Mouse (Mus musculus): ENCODE measurements around the gene Rnf181.
A peak's percentile ranks its signal among the peaks of the same experiment; 100 is the strongest.

Gene Rnf181

DNA sequence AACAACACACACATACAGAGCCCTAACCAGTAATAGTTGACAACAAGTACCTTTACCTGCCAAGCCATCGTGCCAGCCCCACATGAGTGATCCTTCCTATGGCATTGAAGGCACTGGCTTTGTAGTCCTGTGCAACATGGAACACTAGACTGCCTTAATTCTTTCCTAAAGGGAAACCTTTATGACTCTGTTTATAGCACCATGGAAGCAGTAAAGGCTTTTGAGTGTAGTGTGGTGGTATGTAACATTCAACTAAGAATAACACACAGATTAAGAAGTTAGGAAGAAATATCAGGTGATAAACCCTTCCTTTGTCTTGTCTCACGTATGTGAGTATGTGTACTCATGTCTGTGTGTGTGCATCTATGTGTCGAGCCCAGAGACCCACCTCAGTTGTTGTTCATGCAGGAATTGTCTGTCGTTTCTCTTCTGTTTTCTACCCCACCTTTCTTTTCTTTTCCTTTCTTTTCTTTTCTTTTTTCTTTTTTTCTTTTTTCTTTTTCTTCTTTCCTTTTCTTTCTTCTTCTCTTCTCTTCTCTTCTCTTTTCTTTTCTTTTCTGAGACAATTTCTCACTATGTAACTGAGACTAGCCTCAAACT is at the start of gene Rnf181:
Rnf181 (minus strand) TSS at position 113 of the 600 bp plus-strand sequence.
- no peak for DNase-seq

DNA sequence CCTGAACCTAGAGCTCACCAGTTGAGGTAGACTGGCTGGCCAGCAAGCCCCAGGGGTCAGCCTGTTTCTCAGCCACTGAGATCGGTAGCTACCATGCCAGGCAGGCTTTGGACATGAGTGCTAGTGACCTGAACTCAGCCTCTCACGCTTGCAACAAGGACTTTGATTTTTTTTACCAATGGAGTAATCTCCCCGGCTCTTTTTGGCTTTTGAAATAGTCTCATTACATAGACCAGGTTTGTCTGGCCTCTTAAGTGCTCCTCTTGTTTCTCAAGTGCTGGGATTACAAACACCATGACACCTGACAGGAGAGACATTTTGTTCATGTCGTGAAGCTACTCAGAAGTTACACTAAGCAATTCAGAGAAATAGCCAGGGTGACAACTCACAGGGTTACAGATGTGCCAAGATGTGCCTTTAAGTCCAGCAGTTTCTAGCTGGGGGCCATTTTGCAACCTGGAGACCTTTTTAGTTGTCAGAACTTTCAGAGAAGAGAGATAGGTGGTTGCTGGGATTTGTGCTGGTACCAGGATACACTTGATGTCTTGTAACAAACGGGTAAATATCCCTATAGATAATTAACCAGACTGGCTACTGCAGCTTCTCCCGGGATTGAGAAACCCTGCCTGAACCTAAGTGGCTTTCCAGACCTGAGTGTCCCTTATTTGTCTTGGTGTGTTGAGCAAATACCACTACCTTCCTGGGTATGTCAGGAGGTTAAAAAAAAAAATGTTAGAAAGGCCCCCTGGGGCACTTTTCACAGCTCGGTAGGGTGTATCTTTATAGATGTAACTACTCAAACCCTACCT is 49.4 kb upstream of the Rnf181 start:
- no peak for DNase-seq

GRCm38 (mm10) chr6:72415181-72415580 is 48.4 kb upstream of the Rnf181 start:
- DNase-seq, result no peak

- peak; percentile 89 to 93 for DNase-seq
Measured at GRCm38 (mm10) chr6:72414076-72414756, 47.5 kb upstream of the Rnf181 start, which contains the start of gene Ggcx. TSS of gene Ggcx (plus strand) at chr6:72414308.

DNA sequence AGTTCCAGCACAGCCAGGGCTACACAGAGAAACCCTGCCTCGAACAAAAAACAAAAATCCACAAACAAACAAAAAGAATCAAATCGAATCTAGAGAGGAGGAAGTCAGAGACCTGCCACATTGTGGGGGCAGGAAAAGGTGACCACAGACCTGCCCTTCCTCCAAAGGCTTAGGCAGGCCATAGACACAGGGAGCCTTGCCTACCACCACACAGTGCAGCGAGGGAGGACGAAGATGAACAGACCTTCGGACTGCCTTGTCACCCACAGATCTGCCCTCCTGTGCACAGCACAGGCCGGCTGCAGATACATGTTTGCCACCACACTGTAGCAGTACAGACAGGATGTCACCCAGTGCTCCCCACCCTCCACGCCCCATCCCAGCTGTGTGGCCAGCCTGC is 43.8 kb upstream of the Rnf181 start:
- DNase-seq, result no peak

- no peak for DNase-seq
Measured at GRCm38 (mm10) chr6:72410003-72410402, 43.2 kb upstream of the Rnf181 start.

GRCm38 (mm10) chr6:72409567-72409966 is 42.8 kb upstream of the Rnf181 start:
- no peak for DNase-seq

GRCm38 (mm10) chr6:72407119-72407518 is 40.4 kb upstream of the Rnf181 start:
- peak; percentile 52 to 61 for DNase-seq

GRCm38 (mm10) chr6:72405356-72405755 is 38.6 kb upstream of the Rnf181 start:
- DNase-seq, result no peak

- peak; percentile 35 to 44 for DNase-seq
Measured at GRCm38 (mm10) chr6:72401875-72402274, 35.1 kb upstream of the Rnf181 start.

GRCm38 (mm10) chr6:72399967-72400366 is 33.2 kb upstream of the Rnf181 start:
- DNase-seq, result no peak

DNA sequence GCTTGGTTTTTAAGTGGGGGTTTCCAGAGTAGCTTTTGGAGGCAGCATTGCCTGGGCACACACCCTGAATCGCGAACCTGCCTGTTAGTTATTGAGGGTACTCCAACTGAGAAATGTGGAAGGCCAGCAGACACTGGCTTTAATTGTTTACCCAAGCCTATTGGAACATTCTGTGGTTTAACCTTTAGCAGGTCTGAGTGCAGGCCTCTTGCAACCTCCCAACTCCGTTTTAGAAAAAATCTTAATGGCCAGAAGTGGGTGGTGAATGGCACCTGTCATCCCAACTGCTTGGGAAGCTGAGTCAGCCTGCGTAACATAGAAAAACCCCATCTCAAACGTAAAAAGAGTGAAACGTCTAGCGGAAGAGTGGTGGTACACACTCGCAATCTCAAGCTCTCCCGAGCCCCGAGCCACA is 30.1 kb upstream of the Rnf181 start:
- no peak for DNase-seq

DNA sequence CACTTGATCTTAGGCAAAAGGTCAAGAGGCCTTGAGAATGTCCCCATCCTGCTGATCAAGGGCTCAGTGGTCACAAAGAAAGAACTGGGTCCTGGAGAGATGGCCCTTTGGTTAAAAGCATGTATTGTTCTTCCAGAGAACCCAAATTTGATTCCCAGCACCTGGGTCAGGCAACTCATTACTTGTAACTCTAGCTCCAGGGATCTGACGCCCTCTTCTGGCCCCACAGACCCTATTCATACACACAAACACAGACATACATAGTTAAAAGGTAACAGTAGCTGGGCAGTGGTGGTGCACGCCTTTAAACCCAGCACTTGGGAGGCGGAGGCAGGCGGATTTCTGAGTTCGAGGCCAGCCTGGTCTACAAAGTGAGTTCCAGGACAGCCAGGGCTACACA is 25.6 kb upstream of the Rnf181 start:
- no peak for DNase-seq

GRCm38 (mm10) chr6:72390795-72391521 is 24.2 kb upstream of the Rnf181 start:
- no peak for DNase-seq

DNA sequence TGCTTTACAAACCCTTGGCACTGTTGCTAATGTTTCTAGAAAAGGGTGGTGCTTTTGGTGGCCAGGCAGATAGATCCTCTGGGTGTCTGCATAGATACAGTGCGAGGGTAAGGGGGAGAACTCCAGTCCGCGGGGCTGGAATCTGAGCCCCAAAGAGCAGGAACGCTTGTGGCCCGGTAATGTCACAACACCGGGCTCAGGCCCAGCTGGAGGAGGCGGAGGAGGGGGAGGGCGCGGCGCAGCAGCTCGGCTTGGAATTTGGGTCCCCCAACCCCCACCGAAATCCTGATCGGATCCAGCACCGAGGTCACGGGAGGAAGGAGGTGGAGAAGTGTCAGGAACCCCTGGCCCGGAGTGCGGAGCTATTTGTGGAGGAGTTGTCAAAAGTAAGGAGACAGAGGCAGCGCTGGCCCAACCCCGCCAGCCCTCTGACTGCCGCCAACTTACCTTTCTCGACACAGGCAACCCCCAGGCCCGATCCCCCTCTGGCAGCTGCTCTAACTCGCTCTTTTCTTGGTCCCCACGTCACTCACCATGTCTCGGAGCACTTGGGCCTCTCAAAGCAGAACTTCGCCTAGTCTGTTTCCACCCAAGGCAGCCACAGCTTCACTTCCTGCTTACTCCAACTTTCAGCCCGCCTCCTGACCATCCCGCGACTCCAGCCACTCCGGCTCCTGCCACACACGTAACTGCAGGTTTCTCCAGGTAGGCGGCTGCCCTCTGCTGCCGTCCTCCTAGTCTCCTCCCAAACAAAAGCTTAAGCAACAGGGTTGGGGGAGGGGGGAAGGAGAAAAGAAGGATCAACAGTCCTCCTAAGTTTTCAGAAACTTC is 23.4 kb upstream of the Rnf181 start, which contains the start of gene Vamp8:
Vamp8 (minus strand) TSS at position 763 of the 831 bp plus-strand sequence.
- DNase-seq, result peak; percentile 50 to 59

GRCm38 (mm10) chr6:72389471-72389940 is 22.8 kb upstream of the Rnf181 start:
- DNase-seq, result no peak

DNA sequence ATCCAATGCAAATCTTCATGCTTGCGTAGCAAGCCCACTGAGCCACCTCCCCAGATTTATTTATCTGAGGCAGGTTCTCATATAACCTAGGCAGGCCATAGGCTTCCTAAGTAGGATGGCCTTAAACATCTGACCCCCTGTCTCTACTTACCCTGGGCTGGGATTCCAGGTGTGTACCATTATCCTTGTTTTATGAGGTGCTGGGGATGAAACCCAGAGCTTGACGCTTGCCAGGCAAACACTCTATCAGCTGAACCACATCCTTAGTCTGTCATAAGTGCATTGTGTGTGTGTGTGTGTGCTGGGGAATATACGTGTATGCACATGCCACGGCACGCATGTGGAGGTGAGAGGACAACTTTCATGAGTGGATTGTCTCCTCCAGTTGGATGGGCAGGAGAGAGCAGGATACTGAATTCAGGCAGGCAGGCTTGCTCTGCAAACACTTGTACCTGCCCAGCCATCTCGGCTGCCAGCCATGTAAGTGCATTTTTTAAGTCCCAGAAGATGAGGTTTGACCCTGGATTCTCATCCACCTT is 22.1 kb upstream of the Rnf181 start:
- DNase-seq, result no peak

DNA sequence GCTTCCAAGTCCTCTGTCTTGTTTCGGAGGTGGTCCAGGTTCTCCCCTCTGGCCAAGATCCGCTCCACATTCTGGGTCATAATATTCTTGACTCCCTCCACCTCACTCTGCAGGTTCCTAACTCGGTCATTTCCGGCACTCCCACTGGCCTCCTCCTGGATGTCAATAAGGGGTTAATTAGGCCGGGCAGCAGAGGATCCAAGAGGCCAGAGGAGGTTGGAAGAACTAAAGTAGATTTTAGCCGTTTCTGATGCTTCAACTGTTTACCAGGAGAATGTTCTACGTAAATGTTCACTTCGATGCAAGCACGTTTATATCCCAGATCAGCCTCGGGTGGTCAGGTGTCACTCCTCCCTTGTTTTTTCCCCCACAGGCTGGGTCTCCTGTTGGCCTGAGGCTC is 21.5 kb upstream of the Rnf181 start:
- DNase-seq, result no peak

GRCm38 (mm10) chr6:72387816-72388215 is 21.1 kb upstream of the Rnf181 start:
- DNase-seq, result no peak

GRCm38 (mm10) chr6:72386561-72386960 is 19.8 kb upstream of the Rnf181 start:
- no peak for DNase-seq

GRCm38 (mm10) chr6:72385258-72385657 is 18.5 kb upstream of the Rnf181 start:
- DNase-seq, result no peak

- DNase-seq, result no peak
Measured at GRCm38 (mm10) chr6:72383952-72384351, 17.2 kb upstream of the Rnf181 start.

Data from thymus, adult 18-20 months (tissue).